Mouse (Mus musculus) adrenal gland (tissue): Measurements from ENCODE around the gene Mfsd6.
"Not testable (repeated sequence)": the region's sequence is repeated elsewhere in the genome, so short reads cannot be mapped to it uniquely, and the experiment has no call there.

ENCODE experiments used
- intact Hi-C: fragments of 180-260 bp; cut with DNase I; formaldehyde crosslinking; loops from one replicate; pipeline ENCODE4 v1.15.1; 2025

The Mfsd6 gene

DNA sequence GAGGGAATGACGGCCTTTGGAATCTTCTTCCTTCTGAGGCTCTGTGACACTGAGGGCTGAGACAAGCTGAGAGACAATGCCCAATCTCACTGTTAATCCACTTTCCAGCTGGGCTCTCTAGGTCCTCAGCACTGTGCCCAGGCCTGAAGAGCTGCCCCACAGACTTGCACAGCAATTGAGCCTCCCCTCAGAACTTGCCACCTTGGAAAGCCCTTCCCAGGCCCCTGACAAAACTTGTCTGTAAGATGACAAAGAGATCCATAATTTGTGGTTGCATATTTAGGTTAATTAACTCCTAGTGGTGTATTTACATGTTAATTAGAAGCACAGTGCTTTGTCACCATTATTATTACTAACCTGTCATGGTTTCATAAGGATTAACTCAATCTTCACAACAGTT lies 12.8 kb downstream of the Mfsd6 start:
- intact Hi-C loops: no loop called here

DNA sequence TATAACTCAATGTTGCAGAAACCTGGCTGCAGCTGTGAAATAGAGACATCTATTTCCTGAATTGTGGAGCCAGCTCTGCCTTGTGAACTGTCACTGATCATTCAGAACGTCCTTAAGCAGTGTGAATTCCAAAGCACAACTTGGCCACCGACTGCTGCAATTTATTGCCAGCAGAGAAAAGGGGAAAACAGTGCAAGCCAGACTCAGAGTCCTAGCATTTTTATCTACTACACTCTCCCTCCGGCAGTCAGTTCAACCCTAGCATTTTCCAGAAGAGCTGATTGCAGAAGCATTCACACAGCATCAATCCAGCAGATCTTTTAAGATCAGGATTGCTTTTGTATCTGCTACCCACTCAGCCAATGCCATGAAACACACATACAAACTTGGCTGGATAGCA lies 13.2 kb downstream of the Mfsd6 start:
- intact Hi-C loops: no loop called here

DNA sequence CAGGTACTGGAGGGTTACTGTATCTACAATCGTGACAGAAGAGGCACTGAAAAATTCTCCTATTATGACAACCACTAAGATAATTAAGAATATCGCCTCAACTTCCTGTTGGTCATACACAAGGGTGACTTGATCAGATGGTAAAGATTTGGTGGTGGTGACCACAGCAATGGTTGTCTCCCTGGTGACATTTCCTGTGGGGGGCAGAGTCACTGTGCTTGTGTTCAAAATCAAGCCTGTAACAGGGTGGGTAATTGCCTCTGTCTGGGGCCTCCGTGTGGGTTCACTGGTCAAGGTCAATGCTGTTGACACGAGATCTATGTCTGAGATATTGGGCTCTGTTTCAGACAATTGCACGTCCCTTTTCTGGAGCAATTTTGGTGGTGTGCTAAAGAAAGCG lies 18.5 kb downstream of the Mfsd6 start:
- intact Hi-C loops: no loop called here

DNA sequence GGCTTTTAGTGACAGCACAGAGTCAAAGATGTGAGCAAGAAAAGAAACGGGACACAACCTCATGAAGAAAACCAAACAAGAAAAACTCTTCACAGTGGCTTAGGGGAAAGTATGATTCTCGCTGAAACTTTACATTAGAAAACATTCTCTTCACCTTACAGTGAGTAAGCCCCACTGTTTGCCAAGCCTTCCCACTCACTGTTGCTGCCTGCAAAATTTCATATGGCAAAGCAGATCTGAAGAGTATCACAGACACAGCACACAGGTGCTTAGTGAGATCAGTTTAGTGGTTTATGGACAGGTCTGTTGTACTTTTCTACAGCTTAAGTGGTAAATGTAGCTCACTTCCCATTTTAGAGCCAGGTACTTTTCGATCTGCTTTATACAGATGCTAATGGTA lies 20.2 kb downstream of the Mfsd6 start:
- intact Hi-C loops: no loop called here

DNA sequence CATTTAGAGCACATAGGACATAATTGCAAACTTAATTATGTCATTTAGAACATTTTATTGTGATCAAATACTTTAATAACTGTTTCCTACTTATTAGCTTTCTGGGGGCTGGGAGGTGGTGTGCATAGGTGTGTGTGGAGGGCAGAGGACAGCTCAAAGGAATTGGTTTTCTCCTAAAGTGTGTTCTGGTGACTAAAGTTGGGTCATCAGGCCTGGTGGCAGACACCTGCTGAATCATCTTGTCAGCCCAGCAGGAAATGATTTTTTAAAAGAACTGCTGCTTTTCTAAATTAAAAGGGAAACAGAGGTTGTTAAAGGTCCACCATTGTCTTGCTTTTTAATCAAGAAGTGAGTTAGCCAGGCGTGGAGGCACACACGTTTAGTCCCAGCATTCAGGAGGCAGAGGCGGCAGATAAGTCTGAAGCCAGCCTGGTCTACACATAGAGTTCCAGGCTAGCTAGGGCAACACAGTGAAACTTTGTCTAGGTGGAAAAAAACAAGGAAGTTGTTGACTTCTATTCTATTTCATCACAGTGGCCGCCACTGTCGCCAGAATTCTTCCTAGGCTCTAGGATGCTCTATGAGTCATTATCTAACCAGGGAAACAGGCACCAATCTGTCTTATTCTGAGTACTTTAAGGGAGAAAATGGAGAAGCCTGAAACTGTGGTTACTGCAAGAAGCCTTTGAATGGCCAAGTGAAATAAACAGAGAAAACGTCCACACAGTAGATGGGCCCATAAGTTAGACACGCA lies 24.3 kb downstream of the Mfsd6 start:
- intact Hi-C loops: no loop called here

DNA sequence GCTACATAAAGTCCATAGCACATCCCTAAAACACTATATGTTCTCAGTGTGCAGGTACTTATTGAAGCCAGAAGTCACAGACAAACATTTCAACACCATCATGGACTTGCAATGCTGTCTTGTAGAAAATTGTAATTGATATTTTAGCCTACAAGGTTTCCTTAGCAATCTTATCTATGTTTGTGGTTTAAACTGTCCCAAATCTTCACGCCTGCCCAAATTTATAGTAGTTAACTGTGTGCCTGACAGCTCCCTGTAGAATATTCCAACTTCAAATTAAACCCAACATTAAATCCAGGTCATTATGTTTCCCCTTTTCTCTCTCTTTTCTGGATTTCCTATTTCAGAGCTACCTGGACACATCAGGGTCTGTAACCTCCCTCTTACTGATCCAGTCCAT lies 25.3 kb downstream of the Mfsd6 start:
- intact Hi-C loops: no loop called here

DNA sequence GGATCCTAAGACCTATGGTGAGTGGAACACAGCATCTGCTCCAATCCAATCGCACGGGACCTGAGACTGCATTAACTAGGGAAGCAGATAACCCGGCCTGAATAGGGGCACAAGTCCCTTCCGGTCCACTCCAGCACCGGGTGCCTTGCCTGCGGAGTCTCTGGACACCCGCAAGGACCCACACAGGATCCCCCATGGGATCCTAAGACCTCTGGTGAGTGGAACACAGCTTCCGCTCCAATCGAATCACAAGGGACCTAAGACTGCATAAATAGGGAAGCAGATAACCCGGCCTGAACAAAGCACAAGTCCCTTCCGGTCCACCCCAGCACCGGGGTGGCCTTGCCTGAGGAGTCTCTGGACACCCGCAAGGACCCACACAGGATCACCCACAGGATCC lies 32.8 kb downstream of the Mfsd6 start:
- intact Hi-C loops: not testable (repeated sequence)

DNA sequence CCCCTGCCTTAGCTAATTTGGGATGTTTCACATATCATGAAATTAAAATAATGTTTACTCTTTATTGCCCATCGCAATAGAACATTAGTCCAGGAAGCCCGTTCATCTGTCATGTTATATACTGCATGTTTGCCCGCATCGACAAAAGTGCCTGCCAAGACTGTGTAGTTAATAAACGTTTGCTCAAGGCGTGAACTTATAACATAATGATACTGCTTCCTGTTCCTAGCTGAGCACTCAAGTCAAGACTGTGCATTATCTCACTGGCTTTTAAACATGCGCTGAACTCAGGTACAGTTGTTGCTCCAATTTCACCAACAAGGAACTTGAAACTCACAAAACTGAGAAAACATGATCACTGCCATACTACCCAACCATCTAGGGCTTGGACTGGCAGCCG lies 39.6 kb downstream of the Mfsd6 start:
- intact Hi-C loops: no loop called here

DNA sequence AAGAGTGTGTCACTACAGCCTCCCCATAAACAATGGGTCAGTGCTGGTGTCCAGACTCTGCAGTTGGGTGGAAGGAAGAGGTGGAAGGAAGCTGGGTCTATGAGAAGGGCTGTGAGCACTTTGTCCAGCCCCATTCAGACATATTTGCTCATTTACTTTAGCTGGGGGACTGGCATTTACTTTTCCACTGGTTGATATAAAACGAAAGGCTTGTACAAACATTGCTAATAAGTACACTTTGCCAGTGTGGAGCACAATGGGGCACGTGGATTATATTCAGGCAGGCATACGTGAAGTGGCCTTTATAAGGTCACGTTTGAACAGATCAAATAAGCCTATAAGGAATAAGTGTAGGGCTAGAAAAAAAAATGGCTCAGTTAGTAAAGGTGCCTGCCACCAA lies 43.7 kb downstream of the Mfsd6 start:
- intact Hi-C loops: no loop called here

DNA sequence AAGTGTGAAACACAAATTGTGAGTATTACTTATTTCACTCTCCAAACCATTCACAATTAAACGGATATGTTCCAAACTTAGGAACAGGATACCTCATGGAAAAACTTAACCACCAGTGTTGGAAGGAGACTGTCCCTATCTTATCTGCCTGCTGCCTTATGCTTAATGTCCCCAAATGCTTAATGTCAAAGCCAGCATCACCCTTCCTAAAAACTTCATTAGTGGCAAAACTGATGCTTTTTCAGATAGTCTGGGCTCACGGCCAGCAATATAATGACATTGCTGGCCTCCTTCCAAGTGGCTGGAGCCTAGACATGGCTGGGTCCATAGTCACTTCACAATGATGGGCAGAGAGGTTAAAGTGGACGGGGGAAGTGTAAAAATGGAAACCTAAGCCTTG lies 50.6 kb downstream of the Mfsd6 start:
- intact Hi-C loops: no loop called here

DNA sequence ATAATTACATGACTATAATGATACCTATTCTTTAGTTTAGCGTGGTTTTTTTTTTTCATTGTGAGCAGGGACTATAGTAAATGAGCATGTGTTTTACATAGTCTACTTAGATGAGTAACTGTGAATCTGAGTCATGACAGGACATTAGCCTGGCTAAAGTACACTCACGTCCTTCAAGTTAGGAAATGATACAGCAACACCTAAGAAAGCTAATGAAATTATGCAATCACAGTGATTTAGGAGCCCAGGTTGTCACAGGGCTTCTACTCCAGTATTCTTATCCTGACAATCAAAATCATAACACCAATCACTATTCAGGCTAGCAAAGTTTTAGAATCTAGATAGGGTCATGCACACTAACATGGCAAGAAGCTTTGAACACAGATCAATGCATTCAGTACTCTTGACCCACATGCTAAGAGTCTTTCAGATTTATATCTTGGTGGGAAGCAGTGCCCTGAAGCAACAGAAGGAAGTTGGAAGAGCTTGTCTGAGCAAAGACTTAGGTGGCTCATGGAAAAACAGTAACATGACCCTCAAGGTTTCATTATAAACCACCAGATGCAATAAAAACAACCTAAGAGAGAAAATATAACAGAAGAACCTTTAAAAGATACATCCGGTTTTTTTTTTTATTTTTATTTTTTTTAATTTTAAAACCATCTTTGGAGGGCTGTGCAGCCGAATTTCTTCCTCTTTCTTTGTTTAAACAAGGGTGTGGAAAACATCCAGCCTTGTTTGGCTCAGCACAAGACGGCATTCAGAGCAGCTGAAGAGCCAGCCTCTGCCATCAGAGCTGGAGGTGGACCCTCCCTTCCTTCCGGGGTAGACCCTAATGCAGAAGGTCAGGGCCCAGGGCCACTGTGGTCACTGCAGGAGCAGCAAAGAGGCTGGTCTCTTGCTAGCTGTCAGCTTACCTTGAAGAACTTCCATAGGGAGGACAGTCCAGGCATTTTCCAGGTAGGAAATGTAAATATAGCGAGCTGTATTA lies 51.4 kb downstream of the Mfsd6 start:
- intact Hi-C loops: no loop called here

DNA sequence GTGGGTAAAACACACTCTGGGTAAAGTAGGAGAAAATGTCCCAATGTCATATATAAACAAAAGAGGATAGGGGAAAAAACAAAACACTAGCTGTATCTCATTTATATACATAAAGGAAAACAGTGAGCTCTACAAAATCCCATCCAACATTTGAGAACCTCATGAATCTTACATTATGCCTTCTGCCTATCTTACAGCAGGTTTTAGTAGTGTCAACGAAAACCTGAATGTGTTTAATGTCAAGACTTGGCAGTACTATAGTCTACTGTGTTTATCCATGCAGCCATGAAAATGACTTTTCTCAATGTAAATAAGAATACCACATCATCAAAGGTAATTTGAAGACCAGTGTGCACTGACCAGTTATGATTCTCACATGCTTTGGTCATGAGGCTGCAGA lies 57.3 kb downstream of the Mfsd6 start:
- intact Hi-C loops: no loop called here

DNA sequence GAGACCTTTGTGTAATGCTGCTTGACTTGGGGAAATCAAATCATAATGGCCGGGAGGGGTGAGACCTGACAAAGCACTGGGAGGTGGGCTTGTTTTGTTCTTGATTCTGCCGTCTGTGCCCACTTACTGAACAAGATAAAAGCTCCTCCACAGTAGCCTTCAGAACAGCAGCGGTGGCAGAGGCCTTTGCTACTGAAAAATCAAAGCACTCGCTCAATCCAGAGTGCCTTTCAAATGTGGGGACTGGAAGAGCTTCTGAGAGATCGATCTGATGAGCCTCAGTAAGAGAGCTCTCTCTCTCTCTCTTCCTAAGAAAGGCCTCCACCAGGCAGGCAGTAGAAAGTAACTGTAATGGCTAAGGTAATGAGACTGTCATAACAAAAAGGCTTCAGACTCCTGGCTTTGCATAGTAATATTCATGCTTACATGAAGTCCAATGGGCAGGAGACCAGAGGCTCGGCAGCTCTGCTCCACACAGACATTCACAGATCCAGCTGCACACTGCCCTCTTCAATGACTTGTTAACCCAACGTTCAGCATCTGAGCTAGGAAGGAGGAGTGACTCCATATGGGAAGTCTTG lies 58.4 kb downstream of the Mfsd6 start:
- intact Hi-C loops: no loop called here

DNA sequence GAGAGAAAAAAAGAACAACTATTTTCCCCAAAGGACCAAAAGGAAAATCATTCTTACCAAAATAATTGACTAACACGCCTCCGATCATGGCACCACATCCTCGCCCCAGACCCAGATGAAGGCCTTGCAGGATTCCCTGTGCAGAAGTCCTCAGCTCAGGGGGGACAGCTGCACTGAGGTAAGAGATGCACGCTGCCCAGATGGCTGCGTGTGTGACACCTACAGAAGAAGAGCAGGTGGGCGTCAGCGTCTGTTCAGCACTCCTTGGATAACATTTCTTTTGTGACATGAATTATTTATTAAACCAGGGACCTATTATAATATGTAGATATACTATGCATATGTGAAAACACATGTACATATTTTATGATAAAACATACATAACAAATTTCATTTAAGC lies 64.0 kb downstream of the Mfsd6 start:
- intact Hi-C loops: no loop called here

DNA sequence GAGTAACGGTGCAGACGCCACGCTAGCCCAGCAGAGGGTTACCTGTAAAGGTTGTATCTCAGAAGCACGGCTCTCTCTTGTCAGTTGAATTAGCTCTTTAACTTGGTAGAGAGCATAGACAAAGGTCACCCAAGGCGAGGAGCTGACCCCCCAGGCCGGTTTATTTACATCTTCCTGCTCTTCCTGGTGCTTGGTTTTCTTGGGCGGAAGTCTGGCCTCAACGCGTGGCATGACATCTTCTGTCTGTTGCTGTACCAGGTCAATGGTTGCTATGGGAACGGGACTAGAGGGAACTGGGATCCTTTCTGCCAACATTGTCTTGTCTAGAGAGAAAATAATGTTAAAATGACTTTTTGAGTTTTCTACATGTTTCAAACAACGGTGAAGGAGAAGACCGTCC lies 66.5 kb downstream of the Mfsd6 start:
- intact Hi-C loops: no loop called here

DNA sequence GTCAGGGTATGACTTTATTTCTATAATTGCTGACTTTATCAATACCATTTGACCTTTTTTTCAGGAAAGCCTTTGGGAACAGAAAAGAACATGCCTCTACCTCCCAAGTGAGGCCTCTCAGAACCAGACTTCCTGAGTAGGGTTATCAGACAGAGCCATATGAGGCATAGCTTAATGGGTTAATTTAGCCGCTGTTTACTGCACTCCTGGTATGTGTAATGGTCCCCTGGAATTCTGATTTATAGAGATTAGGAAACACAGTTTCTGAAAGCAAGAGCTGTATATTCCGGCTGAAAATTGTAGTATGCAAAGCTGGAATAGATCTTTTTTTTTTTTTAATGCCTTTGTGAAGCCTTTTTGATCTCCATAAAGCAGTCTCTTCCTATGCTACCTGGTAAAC lies 67.0 kb downstream of the Mfsd6 start:
- intact Hi-C loops: no loop called here

DNA sequence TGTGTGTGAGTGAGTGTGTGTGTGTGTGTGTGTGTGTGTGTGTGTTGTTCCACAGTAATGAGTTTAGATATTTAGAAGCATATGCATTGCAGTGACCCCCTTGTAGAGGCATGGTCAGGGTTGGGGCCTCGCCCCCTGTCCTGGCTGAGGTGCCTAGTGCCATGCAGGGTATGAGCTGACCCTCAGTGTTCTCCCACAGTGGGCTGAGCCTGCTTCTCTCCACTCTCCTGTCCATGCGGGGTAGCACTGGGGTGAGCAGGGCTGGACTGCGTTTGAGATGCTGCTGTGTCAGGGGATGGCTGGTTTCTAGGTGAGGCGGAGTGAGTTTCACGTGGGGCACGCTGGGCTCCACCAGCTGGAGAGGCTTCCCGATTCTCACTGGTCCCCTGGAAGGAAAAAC lies 69.1 kb downstream of the Mfsd6 start:
- intact Hi-C loops: no loop called here

DNA sequence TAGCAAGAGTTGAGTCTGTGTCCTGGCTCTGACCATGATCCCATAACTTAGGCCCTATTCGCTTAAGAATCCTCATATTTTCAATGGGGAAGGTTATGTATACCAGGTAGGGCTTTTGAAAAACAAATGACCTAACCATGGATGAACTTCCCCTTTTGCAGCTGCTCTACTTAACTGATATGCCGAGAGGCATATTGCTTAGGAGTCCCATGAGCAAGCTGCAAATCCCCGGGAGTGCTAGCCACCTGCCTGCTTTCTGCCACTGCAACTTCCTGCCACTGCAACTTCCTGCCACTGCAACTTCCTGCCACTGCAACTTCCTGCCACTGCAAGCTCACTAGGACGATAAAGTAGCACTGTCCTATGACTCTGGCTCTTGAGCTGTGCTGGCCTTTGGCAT lies 72.1 kb downstream of the Mfsd6 start:
- intact Hi-C loops: no loop called here

DNA sequence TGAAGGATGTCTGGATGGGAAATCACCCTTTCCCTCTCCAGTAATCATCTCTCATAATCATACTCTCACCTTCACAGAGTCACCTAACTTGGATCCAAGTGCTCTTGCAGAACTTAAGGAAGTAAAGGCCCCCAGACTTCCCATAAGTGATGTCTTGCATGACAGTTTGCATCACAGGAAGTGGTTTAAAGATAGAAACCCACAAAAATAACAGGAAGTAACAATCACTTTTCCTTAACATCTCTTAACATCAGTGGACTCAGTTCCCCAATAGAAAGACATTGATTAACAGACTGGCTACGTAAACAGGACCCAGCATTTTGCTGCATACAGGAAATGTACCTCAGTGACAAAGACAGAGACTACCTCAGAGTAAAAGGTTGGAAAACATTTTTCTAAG lies 73.9 kb downstream of the Mfsd6 start:
- intact Hi-C loops: no loop called here

DNA sequence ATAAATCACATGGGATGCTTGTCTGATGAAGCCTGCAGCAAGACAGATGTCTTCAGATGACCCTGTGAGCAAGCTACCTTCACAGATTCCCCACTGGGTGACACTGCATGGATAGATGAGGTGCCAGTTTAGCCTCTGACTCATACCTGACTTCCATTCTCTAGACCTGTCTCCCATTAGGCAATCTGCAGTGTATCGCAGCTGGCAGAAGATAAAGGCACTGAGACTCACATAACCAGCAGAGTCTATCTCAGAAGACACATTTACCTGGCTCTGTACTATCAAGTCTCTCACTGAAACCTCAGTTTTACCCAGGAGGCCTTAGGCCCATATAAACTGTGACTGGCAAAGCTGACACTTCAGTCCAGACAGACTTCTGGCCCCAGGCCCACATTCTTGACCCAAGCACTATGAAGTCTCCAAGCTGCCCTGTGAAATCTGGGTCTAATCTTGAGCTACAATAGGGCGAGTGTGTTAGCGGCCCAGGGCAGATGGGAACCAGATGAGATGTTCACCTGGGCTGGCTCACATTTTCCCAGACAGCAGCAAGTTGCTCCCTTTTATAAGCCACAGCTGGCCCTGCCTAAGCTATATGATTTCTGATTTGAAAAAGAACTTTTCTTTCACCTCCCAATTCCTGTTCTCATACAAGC lies 74.5 kb downstream of the Mfsd6 start:
- intact Hi-C loops: no loop called here

DNA sequence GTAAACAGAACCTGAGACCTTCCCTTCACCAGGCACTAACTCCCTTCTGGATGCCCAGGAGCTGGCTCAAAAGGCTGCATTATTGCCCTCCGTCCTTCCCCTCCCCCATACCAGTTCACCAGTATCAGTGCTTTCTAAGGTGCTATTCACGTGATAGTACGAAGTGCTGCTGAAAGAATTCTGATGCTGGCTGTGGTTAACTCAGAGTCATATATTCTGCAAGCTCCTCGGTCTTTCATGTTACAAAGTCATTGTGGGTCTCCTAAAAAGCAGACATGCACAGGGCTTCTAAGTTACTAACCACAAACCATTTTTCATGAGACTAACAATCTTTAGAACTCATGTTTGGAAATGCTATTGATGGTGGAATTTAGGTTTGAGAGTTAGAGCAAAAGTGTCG lies 77.2 kb downstream of the Mfsd6 start:
- intact Hi-C loops: no loop called here
